Mouse (Mus musculus): ENCODE measurements around the gene Tgfb1i1. TPM values are rescaled to one million over a fixed set of nuclear protein-coding genes. Genes with fewer than 3 reads are reported as not detected.
A peak's percentile ranks its signal among the peaks of the same experiment; 100 is the strongest.

Tgfb1i1 gene
- total and polyA plus RNA-seq, 3 experiments = 0.36 TPM; not detected in 2

DNA sequence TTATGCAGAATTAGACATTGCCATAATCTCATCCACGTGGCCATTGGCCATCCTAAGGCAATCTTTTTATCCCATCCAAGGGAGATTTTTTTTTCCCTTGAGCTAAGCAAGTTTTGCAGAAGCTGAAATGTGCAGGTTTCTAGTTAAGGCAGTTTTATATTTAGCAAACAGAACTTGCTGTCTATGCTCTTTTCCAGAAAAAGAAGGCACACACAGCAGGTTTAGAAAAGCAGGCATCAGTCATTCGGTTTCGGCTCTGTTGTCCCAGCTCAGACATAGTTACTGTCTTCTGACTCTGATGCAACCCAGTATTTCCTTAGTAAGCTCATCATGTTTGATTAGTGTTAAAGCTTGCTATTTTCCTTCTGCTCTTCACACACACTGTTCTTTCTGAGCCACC, 25.7 kb upstream of the Tgfb1i1 start:
- Histone ChIP-seq H3K4me3 (replicated peaks in 1 of 3; ENCODE audit: low read depth in 2 of 3, low read length in 2 of 3, poor library complexity in 1 of 3) (no peak overlapping the region), H3K4me1 (ENCODE audit: control insufficient read depth in 1 of 2, insufficient read depth in 2 of 2) (0 out of 4 replicates have a peak, but pooled peaks cover 0 to under 1% of the 10 kb centered on the region in 2 experiments), H3K9me3 (replicated peaks; ENCODE audit: low read length) (peaks cover 4% of the 10 kb centered on the region), H3K9ac (ENCODE audit: insufficient read depth, low read depth) (no peak overlapping the region), H3K79me2 (replicated peaks; ENCODE audit: control insufficient read depth, extremely low read depth, insufficient read depth, poor library complexity, severe bottlenecking) (no peaks in the 10 kb centered on the region), H3K36me3 (replicated peaks in 1 of 2; ENCODE audit: control insufficient read depth in 1 of 2, insufficient read depth in 1 of 2, low read length in 1 of 2) (no peaks in the 10 kb centered on the region), H3K4me2 (ENCODE audit: insufficient read depth, low read depth, poor library complexity, severe bottlenecking) (no peak overlapping the region), H3K27ac (ENCODE audit: insufficient read depth, low read depth) (no peak overlapping the region), H3K27me3 (replicated peaks) (peaks cover 8% of the 10 kb centered on the region)
- in situ Hi-C loops (cut with MboI; ENCODE audit: low pct_ligation_motif_present, low pct_unique_long_range_greater_than_20kb, low sequenced_read_pairs) = no loop called here
- TF ChIP-seq POLR2AphosphoS2 (IDR thresholded peaks at IDR 0.05; ENCODE audit: low read depth, low read length) (no peak), ZC3H11A (IDR thresholded peaks at IDR 0.05; ENCODE audit: low read depth, low read length) (no peak), GABPA (IDR thresholded peaks at IDR 0.05; ENCODE audit: insufficient replicate concordance, low read depth, low read length) (no peak), CTCF (conservative IDR thresholded peaks at IDR 0.05 in 1 of 2, IDR thresholded peaks at IDR 0.05 in 1 of 2; ENCODE audit: low read depth in 2 of 2, low read length in 2 of 2) (no peak), CHD2 (IDR thresholded peaks at IDR 0.05; ENCODE audit: low read length) (no peak), ELF1 (IDR thresholded peaks at IDR 0.05; ENCODE audit: low read depth, low read length) (no peak), TBP (conservative IDR thresholded peaks at IDR 0.05; ENCODE audit: low read depth, low read length) (no peak), USF2 (conservative IDR thresholded peaks at IDR 0.05; ENCODE audit: low read depth, low read length) (no peak), KAT2A (IDR thresholded peaks at IDR 0.05; ENCODE audit: insufficient replicate concordance, low read length) (no peak), ETS1 (conservative IDR thresholded peaks at IDR 0.05; ENCODE audit: low read depth, low read length) (no peak), SMC3 (IDR thresholded peaks at IDR 0.05; ENCODE audit: low read depth, low read length) (no peak)
- dilution Hi-C loops (cut with MboI; ENCODE audit: extremely low pct_ligation_motif_present, extremely low pct_unique_long_range_greater_than_20kb, low sequenced_read_pairs) = no loop called here
- DNase-seq (ENCODE audit: extremely low read depth) = no peak

DNA sequence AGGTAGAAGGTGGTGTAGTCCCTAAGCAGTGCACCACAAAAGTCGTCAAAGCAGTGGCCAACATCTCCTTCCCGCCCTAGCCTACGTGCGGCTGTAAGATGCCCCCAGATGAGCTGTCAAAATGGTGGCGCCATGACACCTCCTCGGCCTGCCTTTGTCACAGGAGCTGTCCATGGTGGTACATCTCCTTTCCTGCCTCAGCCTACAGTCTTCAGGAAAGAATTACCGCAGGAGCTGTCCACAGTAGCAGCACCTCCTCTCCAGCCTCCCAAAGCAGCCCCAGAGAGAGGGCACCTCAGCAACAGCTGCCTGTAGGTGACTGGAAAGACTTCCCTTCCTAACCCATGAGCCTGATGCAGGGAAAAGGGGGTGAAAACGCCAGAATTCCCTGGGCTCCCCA, 14.9 kb upstream of the Tgfb1i1 start:
- Histone ChIP-seq H3K79me2 (replicated peaks; ENCODE audit: control insufficient read depth, extremely low read depth, insufficient read depth, poor library complexity, severe bottlenecking) (no peaks in the 10 kb centered on the region), H3K36me3 (replicated peaks in 1 of 2; ENCODE audit: control insufficient read depth in 1 of 2, insufficient read depth in 1 of 2, low read length in 1 of 2) (peaks cover 0 to 12% of the 10 kb centered on the region in 2 experiments), H3K4me3 (replicated peaks in 1 of 3; ENCODE audit: low read depth in 2 of 3, low read length in 2 of 3, poor library complexity in 1 of 3) (no peak overlapping the region), H3K4me2 (ENCODE audit: insufficient read depth, low read depth, poor library complexity, severe bottlenecking) (no peak overlapping the region), H3K9me3 (replicated peaks; ENCODE audit: low read length) (peaks cover under 1% of the 10 kb centered on the region), H3K4me1 (ENCODE audit: control insufficient read depth in 1 of 2, insufficient read depth in 2 of 2) (peaks cover 16 to 28% of the 10 kb centered on the region in 2 experiments), H3K27ac (ENCODE audit: insufficient read depth, low read depth) (no peak overlapping the region), H3K27me3 (replicated peaks) (peaks cover 2% of the 10 kb centered on the region), H3K9ac (ENCODE audit: insufficient read depth, low read depth) (no peak overlapping the region)
- peak; percentile 89 for TF ChIP-seq SIN3A (IDR thresholded peaks at IDR 0.05; ENCODE audit: low read length)
- no peak for TF ChIP-seq MAFK (IDR thresholded peaks at IDR 0.05; ENCODE audit: insufficient replicate concordance, low read length)
- no peak for TF ChIP-seq MYC (IDR thresholded peaks at IDR 0.05; ENCODE audit: low read depth, low read length)
- no peak for TF ChIP-seq MAZ (IDR thresholded peaks at IDR 0.05; ENCODE audit: low read depth, low read length)
- TF ChIP-seq HCFC1 (IDR thresholded peaks at IDR 0.05; ENCODE audit: low read depth, low read length) = no peak
- TF ChIP-seq MXI1 (IDR thresholded peaks at IDR 0.05; ENCODE audit: low read depth, low read length) = peak; percentile 48; the same call in 1 of the 2 replicates
- no peak for TF ChIP-seq POLR2A (IDR thresholded peaks at IDR 0.05; ENCODE audit: low read depth, low read length)
- peak; percentile 27 for DNase-seq (ENCODE audit: extremely low read depth)
- dilution Hi-C loops (cut with MboI; ENCODE audit: extremely low pct_ligation_motif_present, extremely low pct_unique_long_range_greater_than_20kb, low sequenced_read_pairs) (no loop called here), in situ Hi-C loops (cut with MboI; ENCODE audit: low pct_ligation_motif_present, low pct_unique_long_range_greater_than_20kb, low sequenced_read_pairs) (no loop called here)

Measured in CH12.LX (cell line).